Mouse (Mus musculus) testis, adult 2 months (tissue): ENCODE results near the gene Rab2b. TPM values are rescaled to one million over a fixed set of nuclear protein-coding genes. Genes with fewer than 3 reads are reported as not detected.

Experiments
- H3K27ac ChIP-seq: fragments of 200-500 bp; 2 replicates; pipeline ENCODE4 v1.5.1; 2012; ENCODE audit warnings: low read depth, low read length; ENCODE audit not compliant: control insufficient read depth, insufficient read depth
- H3K27me3 ChIP-seq: fragments of 200-500 bp; 2 replicates; pipeline ENCODE4 v1.6.1; 2012; ENCODE audit warnings: mild to moderate bottlenecking, low read length, moderate library complexity; ENCODE audit not compliant: control insufficient read depth, insufficient read depth
- H3K36me3 ChIP-seq: fragments of 200-500 bp; 2 replicates; pipeline ENCODE4 v1.6.1; 2012; ENCODE audit warnings: mild to moderate bottlenecking, low read length; ENCODE audit not compliant: control insufficient read depth, insufficient read depth
- H3K4me1 ChIP-seq: fragments of 200-500 bp; 2 replicates; pipeline ENCODE4 v1.6.1; 2012; ENCODE audit warnings: low read length; ENCODE audit not compliant: control insufficient read depth, insufficient read depth
- H3K4me3 ChIP-seq: fragments of 200-500 bp; 2 replicates; pipeline ENCODE4 v1.5.1; 2012; ENCODE audit warnings: low read depth, mild to moderate bottlenecking, low read length, moderate library complexity, mixed read lengths; ENCODE audit not compliant: control insufficient read depth
- CTCF ChIP-seq: fragments of 200-500 bp; IDR thresholded peaks from 2 replicates; pipeline ENCODE4 v1.5.1; 2012; ENCODE audit warnings: low read depth, mild to moderate bottlenecking, inconsistent platforms, low read length, moderate library complexity; ENCODE audit not compliant: control insufficient read depth, insufficient read depth, insufficient replicate concordance
- POLR2A ChIP-seq: fragments of 200-500 bp; IDR thresholded peaks from 2 replicates; pipeline ENCODE4 v1.6.1; 2012; ENCODE audit warnings: low read depth, mild to moderate bottlenecking, inconsistent platforms, low read length, moderate library complexity; ENCODE audit not compliant: control insufficient read depth
- polyA plus RNA-seq: library from polyadenylated mRNA; depleted of rRNA; stranded (reverse); fragments of >200 nt; gene quantifications from 2 replicates; pipeline ENCODE4 v1.2.3, GENCODE M21; 2012; rRNA removed

The Rab2b gene
- polyA plus RNA-seq, 1 experiment, result 20.0 TPM

GRCm38 (mm10) chr14:52232249-52232648 is 47.1 kb downstream of the Rab2b start:
- Histone ChIP-seq H3K36me3 (peaks cover 10% of the 10 kb centered on the region), H3K4me3 (no peak overlapping the region)
- TF ChIP-seq CTCF (no peak), POLR2A (no peak)

GRCm38 (mm10) chr14:52225972-52226371 is 53.4 kb downstream of the Rab2b start:
- H3K27ac ChIP-seq, result no peak overlapping the region
- H3K4me1 ChIP-seq, result no peaks in the 10 kb centered on the region
- no peaks in the 10 kb centered on the region for H3K27me3 ChIP-seq
- H3K36me3 ChIP-seq, result peaks cover 7% of the 10 kb centered on the region
- TF ChIP-seq CTCF (no peak), POLR2A (no peak)
- H3K4me3 ChIP-seq, result no peak overlapping the region

More at GRCm38 (mm10) chr14:52232249-52232648, 47.1 kb downstream of the Rab2b start:
- H3K4me1 ChIP-seq, result no peaks in the 10 kb centered on the region
- no peak overlapping the region for H3K27ac ChIP-seq
- no peaks in the 10 kb centered on the region for H3K27me3 ChIP-seq

- H3K27me3 ChIP-seq, result no peaks in the 10 kb centered on the region
- no peak overlapping the region for H3K4me3 ChIP-seq
- peaks cover 1% of the 10 kb centered on the region for H3K36me3 ChIP-seq
- TF ChIP-seq CTCF (no peak), POLR2A (no peak)
- no peaks in the 10 kb centered on the region for H3K4me1 ChIP-seq
- no peak overlapping the region for H3K27ac ChIP-seq
Measured at GRCm38 (mm10) chr14:52217261-52217660, 62.1 kb downstream of the Rab2b start.

Other genes starting within 250 kb of the Rab2b start
- 0.45 and 0.53 TPM in 2 replicates for gene Olfr221, start 237.1 kb downstream of the Rab2b start, polyA plus RNA-seq
- 55.9 and 64.2 TPM in 2 replicates for gene Hnrnpc, start 175.5 kb downstream of the Rab2b start, polyA plus RNA-seq
- gene Rpgrip1, start 168.8 kb downstream of the Rab2b start, polyA plus RNA-seq, result 387 and 406 TPM in 2 replicates
- gene Supt16, start 82.1 kb downstream of the Rab2b start, polyA plus RNA-seq, result 9.0 and 12.2 TPM in 2 replicates
- 16.4 and 17.5 TPM in 2 replicates for gene Chd8, start 21.8 kb downstream of the Rab2b start, polyA plus RNA-seq
- gene Tox4, start 399 bp downstream of the Rab2b start, polyA plus RNA-seq, result 41.5 and 47.3 TPM in 2 replicates
- gene Mettl3, start 25.6 kb upstream of the Rab2b start, polyA plus RNA-seq, result 7.8 and 9.6 TPM in 2 replicates
- gene Sall2, start 49.2 kb upstream of the Rab2b start, polyA plus RNA-seq, result 0.55 and 0.56 TPM in 2 replicates
- gene Olfr1513, start 76.9 kb upstream of the Rab2b start, polyA plus RNA-seq, result not detected in 2 replicates
- gene Olfr1512, start 99.6 kb upstream of the Rab2b start, polyA plus RNA-seq, result not detected in 2 replicates
- not detected in 2 replicates for gene Olfr1511, start 117.8 kb upstream of the Rab2b start, polyA plus RNA-seq
- gene Olfr1510, start 134.8 kb upstream of the Rab2b start, polyA plus RNA-seq, result not detected in 2 replicates
- gene Olfr1509, start 163.4 kb upstream of the Rab2b start, polyA plus RNA-seq, result 2.4 and 2.8 TPM in 2 replicates
- not detected in 2 replicates for gene Olfr1508, start 187.9 kb upstream of the Rab2b start, polyA plus RNA-seq
- not detected in 2 replicates for gene Olfr1507, start 216.2 kb upstream of the Rab2b start, polyA plus RNA-seq